15 mouse cellular contexts compared by ENCODE assay signal in the genomic region with DNA sequence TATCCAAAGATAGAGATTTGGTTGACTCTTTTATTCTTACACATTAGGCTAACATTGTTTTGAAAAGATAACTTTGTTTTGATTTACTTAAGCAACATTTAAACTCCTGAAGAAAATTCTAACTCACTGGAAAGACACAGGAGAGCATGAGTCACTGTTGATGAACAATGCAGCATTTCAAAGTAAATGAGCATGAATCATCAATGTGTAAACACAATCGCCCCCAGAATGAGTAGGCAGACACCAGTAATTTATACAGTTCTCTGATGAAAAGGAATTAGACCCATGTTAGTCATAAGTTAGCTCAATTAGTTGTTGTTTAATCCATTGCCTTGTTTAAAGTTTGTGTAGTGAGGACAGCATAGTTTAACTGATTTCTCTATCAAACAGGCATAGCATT.
"Had no signal": no experiment of that assay in that cellular context is flagged by ENCODE, and none has a peak within 500 bp of the region (broad histone marks: within the 10 kb centered on the region; RNA-seq: fewer than 3 reads in every experiment).

No protein-coding gene starts in this region.

- H3K4me3 ChIP-seq: limb, embryonic 15.5 days; liver, embryonic 12.5 days; midbrain, embryonic 15.5 days; neural tube, embryonic 12.5 days had no signal

- H3K4me1 ChIP-seq: limb, embryonic 15.5 days; liver, embryonic 12.5 days; midbrain, embryonic 15.5 days; neural tube, embryonic 12.5 days had no signal

- H3K4me2 ChIP-seq: limb, embryonic 15.5 days; liver, embryonic 12.5 days; lung, embryonic 14.5 days; midbrain, embryonic 11.5 days; midbrain, embryonic 15.5 days; neural tube, embryonic 12.5 days had no signal

- DNase-seq: kidney, adult 11 months; kidney, adult 9 months; kidney, postnatal 36 days; layer of hippocampus, postnatal 36 days; lung, embryonic 14.5 days; lung, postnatal 10 days; lung, postnatal 4 days; retina, postnatal 1 day; right cerebral cortex, postnatal 14 days had no signal

- H3K27me3 ChIP-seq: limb, embryonic 15.5 days; liver, embryonic 12.5 days; midbrain, embryonic 15.5 days; neural tube, embryonic 12.5 days had no signal

- H3K36me3 ChIP-seq: limb, embryonic 15.5 days; liver, embryonic 12.5 days; midbrain, embryonic 15.5 days; neural tube, embryonic 12.5 days had no signal

- H3K27ac ChIP-seq: kidney, postnatal 0 days; limb, embryonic 15.5 days; liver, embryonic 12.5 days; midbrain, embryonic 15.5 days; neural tube, embryonic 12.5 days had no signal

- H3K9me3 ChIP-seq: limb, embryonic 15.5 days; liver, embryonic 12.5 days; midbrain, embryonic 15.5 days; neural tube, embryonic 12.5 days had no signal

- ATAC-seq: liver, embryonic 12.5 days; midbrain, embryonic 15.5 days had no signal

- H3K9ac ChIP-seq: limb, embryonic 15.5 days; liver, embryonic 12.5 days; lung, embryonic 14.5 days; midbrain, embryonic 15.5 days; neural tube, embryonic 12.5 days had no signal
